Mouse (Mus musculus): Measurements from ENCODE around the gene Chrnb1. TPM values are rescaled to one million over a fixed set of nuclear protein-coding genes. Genes with fewer than 3 reads are reported as not detected.

Gene Chrnb1
- 1.5 and 2.6 TPM in 2 replicates for polyA plus RNA-seq (2015; fragmentation: Nextera tagmentation; extraction: Ambion mirVana)

- Histone ChIP-seq H3K27ac (no peak within 1 kb of the TSS), H3K9me3 (no peaks in the 10 kb centered on the region), H3K4me1 (replicated peaks) (peaks cover 35% of the 10 kb centered on the region), H3K4me2 (peak within 1 kb of the TSS; percentile 66), H3K9ac (peak within 1 kb of the TSS; percentile 61), H3K27me3 (peaks cover 55% of the 10 kb centered on the region), H3K36me3 (peaks cover 4% of the 10 kb centered on the region), H3K4me3 (peak within 1 kb of the TSS; percentile 35)
- ATAC-seq (ENCODE audit: low FRiP score), result peak; percentile 90
- 2% methylated on average over 52 of the region's 52 CpGs for WGBS
Observed at GRCm38 (mm10) chr11:69795168-69795982, at the start of gene Chrnb1. TSS of gene Chrnb1 (minus strand) at chr11:69795943.

- H3K9ac ChIP-seq, result peak overlapping the region; percentile 69
- peaks cover 2% of the 10 kb centered on the region for H3K36me3 ChIP-seq
- peak overlapping the region; percentile 89 for H3K27ac ChIP-seq
- no peak for ATAC-seq (ENCODE audit: low FRiP score)
- peak overlapping the region; percentile 99 for H3K4me2 ChIP-seq
- H3K4me3 ChIP-seq, result peak overlapping the region; percentile 98
- H3K27me3 ChIP-seq, result no peaks in the 10 kb centered on the region
- no peaks in the 10 kb centered on the region for H3K9me3 ChIP-seq
- peaks cover 35% of the 10 kb centered on the region for H3K4me1 ChIP-seq (replicated peaks)
- WGBS, result 2% methylated on average over 7 of the region's 7 CpGs
Observed at GRCm38 (mm10) chr11:69838714-69839104, 43.0 kb upstream of the Chrnb1 start.

GRCm38 (mm10) chr11:69837952-69838713, 42.4 kb upstream of the Chrnb1 start, which contains the start of gene Tmem256:
TSS of gene Tmem256 (plus strand) at chr11:69838514.
- Histone ChIP-seq H3K4me3 (peak within 1 kb of the TSS; percentile 98), H3K9ac (peak within 1 kb of the TSS; percentile 99), H3K27me3 (no peaks in the 10 kb centered on the region), H3K9me3 (no peaks in the 10 kb centered on the region), H3K4me1 (replicated peaks) (peaks cover 41% of the 10 kb centered on the region), H3K36me3 (peaks cover 8% of the 10 kb centered on the region), H3K27ac (peak within 1 kb of the TSS; percentile 99), H3K4me2 (peak within 1 kb of the TSS; percentile 99)
- ATAC-seq (ENCODE audit: low FRiP score), result peak; percentile 91
- 1% methylated on average over 34 of the region's 34 CpGs for WGBS

GRCm38 (mm10) chr11:69837604-69837951, 41.8 kb upstream of the Chrnb1 start, which contains the start of gene Nlgn2:
TSS of gene Nlgn2 (minus strand) at chr11:69837784.
- peak within 1 kb of the TSS; percentile 99 for H3K27ac ChIP-seq
- ATAC-seq (ENCODE audit: low FRiP score), result peak; percentile 77
- WGBS, result under 1% methylated on average over 32 of the region's 32 CpGs

GRCm38 (mm10) chr11:69836703-69837576, 41.2 kb upstream of the Chrnb1 start:
- Histone ChIP-seq H3K9ac (peak overlapping the region; percentile 99), H3K36me3 (peaks cover 20% of the 10 kb centered on the region), H3K4me2 (peak overlapping the region; percentile 99), H3K27ac (peak overlapping the region; percentile 99), H3K4me1 (replicated peaks) (peaks cover 53% of the 10 kb centered on the region), H3K9me3 (no peaks in the 10 kb centered on the region), H3K4me3 (peak overlapping the region; percentile 98), H3K27me3 (no peaks in the 10 kb centered on the region)
- ATAC-seq (ENCODE audit: low FRiP score), result peak; percentile 2; the same call in 1 of the 2 replicates
- under 1% methylated on average over 43 of the region's 52 CpGs for WGBS

More at GRCm38 (mm10) chr11:69837604-69837951, 41.8 kb upstream of the Chrnb1 start, which contains the start of gene Nlgn2:
- Histone ChIP-seq H3K4me2 (peak within 1 kb of the TSS; percentile 99), H3K9ac (peak within 1 kb of the TSS; percentile 99), H3K9me3 (no peaks in the 10 kb centered on the region), H3K27me3 (no peaks in the 10 kb centered on the region), H3K4me1 (replicated peaks) (peaks cover 46% of the 10 kb centered on the region), H3K4me3 (peak within 1 kb of the TSS; percentile 98), H3K36me3 (peaks cover 14% of the 10 kb centered on the region)

- H3K9me3 ChIP-seq, result no peaks in the 10 kb centered on the region
- peaks cover 53% of the 10 kb centered on the region for H3K4me1 ChIP-seq (replicated peaks)
- H3K9ac ChIP-seq, result peak overlapping the region; percentile 99
- H3K4me2 ChIP-seq, result peak overlapping the region; percentile 99
- no peak for ATAC-seq (ENCODE audit: low FRiP score)
- 7% methylated on average over 4 of the region's 4 CpGs for WGBS
- H3K27me3 ChIP-seq, result no peaks in the 10 kb centered on the region
- H3K4me3 ChIP-seq, result peak overlapping the region; percentile 98
- peaks cover 28% of the 10 kb centered on the region for H3K36me3 ChIP-seq
- H3K27ac ChIP-seq, result peak overlapping the region; percentile 99
Observed at GRCm38 (mm10) chr11:69835966-69836335, 40.2 kb upstream of the Chrnb1 start.

GRCm38 (mm10) chr11:69835326-69835965, 39.7 kb upstream of the Chrnb1 start:
- Histone ChIP-seq H3K36me3 (peaks cover 32% of the 10 kb centered on the region), H3K4me2 (peak overlapping the region; percentile 99), H3K27ac (peak overlapping the region; percentile 99), H3K9ac (peak overlapping the region; percentile 99), H3K9me3 (no peaks in the 10 kb centered on the region), H3K27me3 (no peaks in the 10 kb centered on the region), H3K4me3 (peak overlapping the region; percentile 98), H3K4me1 (replicated peaks) (peaks cover 53% of the 10 kb centered on the region)
- no peak for ATAC-seq (ENCODE audit: low FRiP score)
- 2% methylated on average over 9 of the region's 9 CpGs for WGBS

- Histone ChIP-seq H3K27me3 (no peaks in the 10 kb centered on the region), H3K9ac (peak overlapping the region; percentile 99), H3K4me2 (peak overlapping the region; percentile 99), H3K36me3 (peaks cover 37% of the 10 kb centered on the region), H3K4me1 (replicated peaks) (peaks cover 52% of the 10 kb centered on the region), H3K9me3 (no peaks in the 10 kb centered on the region), H3K4me3 (peak overlapping the region; percentile 98), H3K27ac (peak overlapping the region; percentile 99; the same call in 1 of the 2 replicates)
- ATAC-seq (ENCODE audit: low FRiP score), result no peak
- 4% methylated on average over 43 of the region's 48 CpGs for WGBS
Observed at GRCm38 (mm10) chr11:69834001-69834549, 38.3 kb upstream of the Chrnb1 start.

- H3K27me3 ChIP-seq, result no peaks in the 10 kb centered on the region
- H3K36me3 ChIP-seq, result peaks cover 42% of the 10 kb centered on the region
- 52% methylated on average over 8 of the region's 8 CpGs for WGBS
- peak overlapping the region; percentile 99 for H3K9ac ChIP-seq
- no peak for ATAC-seq (ENCODE audit: low FRiP score)
- 0 out of 2 replicates have a peak overlapping the region, but pooled peaks have one; percentile 99 for H3K27ac ChIP-seq
- H3K4me1 ChIP-seq (replicated peaks), result peaks cover 52% of the 10 kb centered on the region
- peak overlapping the region; percentile 99 for H3K4me2 ChIP-seq
- peak overlapping the region; percentile 98 for H3K4me3 ChIP-seq
- H3K9me3 ChIP-seq, result no peaks in the 10 kb centered on the region
Observed at GRCm38 (mm10) chr11:69833554-69833953, 37.8 kb upstream of the Chrnb1 start.

GRCm38 (mm10) chr11:69828832-69829231, 33.1 kb upstream of the Chrnb1 start:
- Histone ChIP-seq H3K27ac (0 out of 2 replicates have a peak overlapping the region, but pooled peaks have one; percentile 12), H3K9ac (peak overlapping the region; percentile 43; the same call in 1 of the 2 replicates), H3K4me2 (no peak overlapping the region), H3K4me1 (replicated peaks) (peaks cover 28% of the 10 kb centered on the region), H3K27me3 (no peaks in the 10 kb centered on the region), H3K4me3 (no peak overlapping the region), H3K9me3 (no peaks in the 10 kb centered on the region), H3K36me3 (peaks cover 87% of the 10 kb centered on the region)
- 63% methylated on average over 5 of the region's 5 CpGs for WGBS
- ATAC-seq (ENCODE audit: low FRiP score), result no peak

GRCm38 (mm10) chr11:69823456-69823855, 27.7 kb upstream of the Chrnb1 start:
- WGBS, result 68% methylated on average over 2 of the region's 2 CpGs
- no peak for ATAC-seq (ENCODE audit: low FRiP score)
- Histone ChIP-seq H3K9ac (no peak overlapping the region), H3K36me3 (peaks cover 45% of the 10 kb centered on the region), H3K27ac (no peak overlapping the region), H3K4me2 (no peak overlapping the region), H3K27me3 (no peaks in the 10 kb centered on the region), H3K4me1 (replicated peaks) (no peaks in the 10 kb centered on the region), H3K9me3 (no peaks in the 10 kb centered on the region), H3K4me3 (no peak overlapping the region)

Measured in hindbrain, embryonic 13.5 days (tissue).